Comparison of ENCODE assay signal across 23 mouse cellular contexts in the genomic region with DNA sequence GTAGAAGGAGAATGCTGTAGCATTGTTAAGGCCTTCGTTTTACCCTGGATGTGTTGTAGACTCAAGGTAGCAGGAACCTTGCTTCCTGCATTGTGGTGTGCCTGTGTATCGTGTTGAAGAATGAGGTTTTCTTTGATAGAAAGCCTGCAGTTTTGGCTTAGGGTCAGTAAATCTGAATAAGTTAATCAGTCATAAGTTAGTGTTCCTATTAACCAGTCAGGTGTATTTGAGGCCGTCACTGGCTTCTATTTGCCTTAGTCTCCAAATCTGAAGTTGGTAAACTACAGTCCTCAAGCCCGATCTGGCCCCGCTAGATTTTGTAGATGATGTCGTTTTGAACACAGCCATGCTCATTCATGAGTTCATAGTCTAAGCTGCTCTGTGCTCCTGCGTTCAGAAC.
"Had no signal": no experiment of that assay in that cellular context is flagged by ENCODE, and none has a peak within 500 bp of the region (broad histone marks: within the 10 kb centered on the region; RNA-seq: fewer than 3 reads in every experiment).

No protein-coding gene starts in this region.

- H3K27ac ChIP-seq: gastrocnemius, adult 2 months; heart, embryonic 10.5 days; hindbrain, embryonic 10.5 days; hindbrain, embryonic 12.5 days; hindbrain, embryonic 14.5 days; intestine, embryonic 15.5 days; layer of hippocampus, adult 2 months; left cerebral cortex, adult 2 months; limb, embryonic 10.5 days; limb, embryonic 12.5 days; liver, embryonic 13.5 days; liver, embryonic 15.5 days had no signal

- H3K27me3 ChIP-seq: heart, embryonic 12.5 days; hindbrain, embryonic 12.5 days; intestine, embryonic 15.5 days; limb, embryonic 12.5 days; liver, embryonic 13.5 days; liver, embryonic 15.5 days had no signal

- H3K9ac ChIP-seq: heart, embryonic 12.5 days; hindbrain, embryonic 12.5 days; hindbrain, embryonic 14.5 days; intestine, embryonic 15.5 days; limb, embryonic 12.5 days; liver, embryonic 13.5 days; liver, embryonic 15.5 days; liver, postnatal 0 days had no signal

- H3K4me2 ChIP-seq: heart, embryonic 12.5 days; hindbrain, embryonic 12.5 days; hindbrain, embryonic 14.5 days; intestine, embryonic 15.5 days; limb, embryonic 12.5 days; liver, embryonic 11.5 days; liver, embryonic 13.5 days; liver, embryonic 15.5 days had no signal

- H3K36me3 ChIP-seq: heart, embryonic 10.5 days; heart, embryonic 12.5 days; hindbrain, embryonic 10.5 days; hindbrain, embryonic 12.5 days; intestine, embryonic 15.5 days; limb, embryonic 10.5 days; limb, embryonic 12.5 days; liver, embryonic 13.5 days; liver, embryonic 15.5 days had no signal

- H3K4me3 ChIP-seq: gastrocnemius, adult 2 months; heart, embryonic 10.5 days; heart, embryonic 12.5 days; hindbrain, embryonic 10.5 days; hindbrain, embryonic 12.5 days; intestine, embryonic 15.5 days; layer of hippocampus, adult 2 months; left cerebral cortex, adult 2 months; limb, embryonic 10.5 days; limb, embryonic 12.5 days; liver, embryonic 13.5 days; liver, embryonic 15.5 days had no signal

- H3K4me1 ChIP-seq: hindbrain, embryonic 10.5 days; hindbrain, embryonic 12.5 days; intestine, embryonic 15.5 days; liver, embryonic 15.5 days had no signal

- DNase-seq: gastrocnemius, adult 2 months; gastrocnemius, postnatal 10 days; gastrocnemius, postnatal 25 days; heart, postnatal 10 days; heart, postnatal 4 days; liver; liver, embryonic 13.5 days; liver, postnatal 0 days had no signal

- ATAC-seq: hindbrain, embryonic 16.5 days; inflammation-experienced regulatory T-cells, adult 6 months; intestine, embryonic 15.5 days; intestine, postnatal 0 days; liver, postnatal 0 days had no signal

- H3K9me3 ChIP-seq: heart, embryonic 10.5 days; heart, embryonic 12.5 days; hindbrain, embryonic 10.5 days; hindbrain, embryonic 12.5 days; intestine, embryonic 15.5 days; limb, embryonic 10.5 days; limb, embryonic 12.5 days; liver, embryonic 13.5 days; liver, embryonic 15.5 days had no signal
